Mouse (Mus musculus) ES-Bruce4 (cell line): Measurements from ENCODE around the gene 4931440F15Rik. TPM values are rescaled to one million over a fixed set of nuclear protein-coding genes. Genes with fewer than 3 reads are reported as not detected.
"Not testable (repeated sequence)": the region's sequence is repeated elsewhere in the genome, so short reads cannot be mapped to it uniquely, and the experiment has no call there.

Source experiments
- H3K27ac ChIP-seq: 2 replicates; pipeline ENCODE4 v1.5.1; 2012; ENCODE audit warnings: low read length, inconsistent platforms; ENCODE audit not compliant: insufficient read depth
- H3K27me3 ChIP-seq: 2 replicates; pipeline ENCODE4 v1.6.1; 2012; ENCODE audit warnings: mild to moderate bottlenecking, low read length, inconsistent platforms; ENCODE audit not compliant: control insufficient read depth, poor library complexity, insufficient read depth, severe bottlenecking
- H3K36me3 ChIP-seq: 2 replicates; pipeline ENCODE4 v1.6.1; 2012; ENCODE audit warnings: inconsistent platforms, mild to moderate bottlenecking, low read length, moderate library complexity; ENCODE audit not compliant: control insufficient read depth, poor library complexity, insufficient read depth, severe bottlenecking
- H3K4me1 ChIP-seq: one replicate; pipeline ENCODE4 v1.8.1; 2011; ENCODE audit warnings: low read length; ENCODE audit not compliant: control insufficient read depth, insufficient read depth
- H3K4me3 ChIP-seq: 2 replicates; pipeline ENCODE4 v1.5.1; 2011; ENCODE audit warnings: low read depth, mild to moderate bottlenecking, low read length
- H3K9ac ChIP-seq: 2 replicates; pipeline ENCODE4 v1.6.1; 2012; ENCODE audit warnings: low read depth, mild to moderate bottlenecking, inconsistent platforms; ENCODE audit not compliant: poor library complexity, severe bottlenecking
- H3K9me3 ChIP-seq: replicated peaks from 2 replicates; pipeline ENCODE4 v1.6.1; 2012; ENCODE audit warnings: mild to moderate bottlenecking, low read length, inconsistent platforms; ENCODE audit not compliant: control insufficient read depth, poor library complexity, insufficient read depth, severe bottlenecking
- CTCF ChIP-seq: IDR thresholded peaks from one replicate; pipeline ENCODE4 v1.8.1; 2011; ENCODE audit warnings: low read depth, low read length
- EP300 ChIP-seq: IDR thresholded peaks from 2 replicates; pipeline ENCODE4 v1.6.1; 2011; ENCODE audit warnings: low read depth, low read length; ENCODE audit not compliant: insufficient read depth
- POLR2A ChIP-seq: IDR thresholded peaks from one replicate; pipeline ENCODE4 v1.8.1; 2011; ENCODE audit warnings: low read length; ENCODE audit not compliant: insufficient read depth
- polyA plus RNA-seq: library from polyadenylated mRNA; stranded (reverse); fragments of >200 nt; gene quantifications from 2 replicates; pipeline ENCODE4 v1.2.4, GENCODE M21; 2011; ENCODE audit warnings: low read depth; ENCODE audit not compliant: missing spikeins, insufficient read depth, insufficient read length

4931440F15Rik gene
- polyA plus RNA-seq, 1 experiment: not detected

GRCm38 (mm10) chr11:29840606-29841227, 15.2 kb upstream of the 4931440F15Rik start:
- Histone ChIP-seq H3K9me3 (no peaks in the 10 kb centered on the region), H3K4me3 (no peak overlapping the region), H3K27ac (no peak overlapping the region), H3K27me3 (no peaks in the 10 kb centered on the region), H3K36me3 (no peaks in the 10 kb centered on the region), H3K9ac (no peak overlapping the region), H3K4me1 (no peaks in the 10 kb centered on the region)
- TF ChIP-seq EP300: no peak
- TF ChIP-seq POLR2A: no peak
- no peak for TF ChIP-seq CTCF

DNA sequence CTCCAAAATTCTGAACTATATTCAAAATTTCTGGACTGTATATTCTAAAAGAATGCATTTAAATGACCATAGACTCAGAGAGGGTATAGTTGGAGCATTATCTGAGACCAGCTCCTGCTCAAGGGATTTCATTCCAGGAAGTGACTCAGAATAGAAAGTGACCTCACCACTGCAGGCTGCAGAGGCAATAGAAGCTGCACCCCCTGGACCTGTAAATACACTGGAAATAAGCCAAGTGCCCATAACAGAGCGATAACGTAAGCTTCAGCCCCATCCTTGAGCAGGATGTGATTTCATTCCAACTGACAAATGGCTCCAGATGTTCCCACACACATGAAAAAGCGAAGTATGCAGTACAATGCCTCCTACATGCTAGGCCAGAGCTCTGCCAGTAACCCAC, 14.3 kb upstream of the 4931440F15Rik start:
- no peak overlapping the region for H3K4me3 ChIP-seq
- no peak for TF ChIP-seq POLR2A
- no peaks in the 10 kb centered on the region for H3K27me3 ChIP-seq
- no peak overlapping the region for H3K27ac ChIP-seq
- no peaks in the 10 kb centered on the region for H3K36me3 ChIP-seq
- no peaks in the 10 kb centered on the region for H3K9me3 ChIP-seq
- no peaks in the 10 kb centered on the region for H3K4me1 ChIP-seq
- no peak overlapping the region for H3K9ac ChIP-seq

DNA sequence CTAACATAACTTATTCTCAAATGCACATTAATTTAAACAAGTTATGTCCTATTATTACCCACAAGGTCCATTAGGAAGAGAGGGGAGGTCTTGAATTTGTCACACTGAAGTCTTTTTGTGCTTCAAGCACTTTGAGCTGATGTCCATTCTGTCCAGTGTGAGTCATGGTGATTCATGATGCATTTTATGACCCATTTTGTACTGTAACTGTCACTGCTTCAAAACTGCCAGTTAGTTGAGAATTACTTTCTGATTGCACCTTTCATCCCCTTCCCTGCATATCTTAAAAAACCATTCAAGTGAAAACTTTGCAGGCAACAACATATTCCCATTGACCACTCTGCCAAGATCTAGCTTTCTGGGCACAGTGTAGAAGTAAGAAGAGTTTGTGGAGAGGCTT, 11.6 kb upstream of the 4931440F15Rik start:
- Histone ChIP-seq H3K27me3 (no peaks in the 10 kb centered on the region), H3K9me3 (no peaks in the 10 kb centered on the region), H3K4me3 (no peak overlapping the region), H3K4me1 (no peaks in the 10 kb centered on the region), H3K27ac (no peak overlapping the region), H3K36me3 (no peaks in the 10 kb centered on the region), H3K9ac (no peak overlapping the region)
- TF ChIP-seq POLR2A (no peak), CTCF (no peak), EP300 (no peak)

- Histone ChIP-seq H3K27me3 (peaks cover 3% of the 10 kb centered on the region), H3K36me3 (no peaks in the 10 kb centered on the region), H3K27ac (no peak overlapping the region), H3K4me3 (no peak overlapping the region), H3K9ac (no peak overlapping the region), H3K9me3 (no peaks in the 10 kb centered on the region), H3K4me1 (no peaks in the 10 kb centered on the region)
- TF ChIP-seq POLR2A: no peak
- TF ChIP-seq CTCF: no peak
- TF ChIP-seq EP300: no peak
These were observed 2.3 kb upstream of the 4931440F15Rik start for GRCm38 (mm10) chr11:29827729-29828128.

- TF ChIP-seq CTCF (no peak), EP300 (no peak), POLR2A (no peak)
These were observed 533 bp upstream of the 4931440F15Rik start for GRCm38 (mm10) chr11:29826001-29826400.

GRCm38 (mm10) chr11:29824474-29825270, 796 bp downstream of the 4931440F15Rik start:
- H3K27ac ChIP-seq, H3K27me3 ChIP-seq, H3K36me3 ChIP-seq, H3K9me3 ChIP-seq, H3K4me1 ChIP-seq, H3K9ac ChIP-seq: not testable (repeated sequence)
- peak overlapping the region; percentile 55 for H3K4me3 ChIP-seq

More at GRCm38 (mm10) chr11:29826001-29826400, 533 bp upstream of the 4931440F15Rik start:
- H3K36me3 ChIP-seq: no peaks in the 10 kb centered on the region
- H3K27me3 ChIP-seq: peaks cover 3% of the 10 kb centered on the region
- H3K4me3 ChIP-seq: no peak overlapping the region
- H3K9ac ChIP-seq: no peak overlapping the region
- H3K4me1 ChIP-seq: no peaks in the 10 kb centered on the region
- no peak overlapping the region for H3K27ac ChIP-seq
- H3K9me3 ChIP-seq: no peaks in the 10 kb centered on the region
